Mouse (Mus musculus) CD4-positive helper T cell, adult 2 months (primary cell): ENCODE data around the gene Ccdc141.

Experiments
- DNase-seq: peaks from one replicate; pipeline ENCODE4 v3.0.0-alpha.2; 2012; ENCODE audit warnings: low read depth, missing footprints, low spot score

Ccdc141 gene

DNA sequence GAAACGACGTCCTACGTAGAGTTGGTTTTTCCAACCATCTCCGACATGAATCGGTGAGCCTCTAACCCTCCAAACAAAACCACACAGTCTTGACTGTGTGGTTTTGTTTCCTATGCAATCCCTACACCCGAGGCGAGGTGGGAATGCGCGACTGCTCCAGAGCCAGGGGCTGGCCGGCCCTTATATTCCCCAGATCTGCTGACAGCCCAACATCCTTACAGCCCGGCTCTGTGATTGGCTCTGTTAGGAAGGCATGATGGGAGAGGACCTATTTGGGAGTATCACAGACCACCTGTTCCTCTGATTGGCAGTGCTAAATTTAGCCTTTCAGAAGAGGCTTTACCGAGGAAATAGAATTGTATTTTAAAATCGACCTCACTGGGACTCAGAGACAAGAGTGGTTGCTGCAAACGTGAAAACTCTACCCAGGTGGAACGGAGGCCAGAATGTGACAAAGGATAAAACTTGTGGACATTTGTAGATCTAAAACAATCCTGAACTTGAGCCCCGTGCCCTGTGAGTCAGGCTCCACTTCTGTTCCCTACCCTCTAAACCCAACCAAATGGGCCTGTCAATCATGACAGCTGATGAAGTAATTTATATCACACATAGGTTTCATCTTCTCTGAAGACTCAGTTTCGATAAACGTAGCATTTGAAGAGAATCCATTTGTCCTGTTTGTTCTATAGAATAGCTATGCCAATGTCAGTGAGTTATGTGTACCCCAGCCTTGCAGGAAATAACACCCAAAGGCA is 187.9 kb downstream of the Ccdc141 start, which contains the start of gene Ttn:
TSS of gene Ttn (minus strand) at position 157 of the 755 bp plus-strand sequence.
- no peak for DNase-seq

DNA sequence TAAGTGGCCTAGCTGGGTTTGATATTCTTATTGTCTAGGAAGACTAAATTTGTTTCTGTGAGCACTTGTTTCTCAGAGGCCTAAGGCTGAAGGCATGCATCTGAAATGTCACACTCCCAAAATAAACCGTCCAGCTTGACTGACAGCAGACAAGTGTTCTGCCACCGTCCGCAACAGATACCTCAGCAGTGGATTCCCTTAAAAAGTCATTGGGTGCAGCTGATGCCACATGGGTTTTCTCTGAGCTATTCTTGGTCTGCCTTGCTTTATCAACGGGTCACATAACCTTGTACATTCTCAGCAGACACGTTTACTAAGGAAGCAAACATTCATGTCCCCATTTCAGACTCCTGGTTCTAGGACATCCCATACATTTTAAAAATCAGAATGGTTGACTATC is 188.7 kb downstream of the Ccdc141 start:
- DNase-seq = no peak

DNA sequence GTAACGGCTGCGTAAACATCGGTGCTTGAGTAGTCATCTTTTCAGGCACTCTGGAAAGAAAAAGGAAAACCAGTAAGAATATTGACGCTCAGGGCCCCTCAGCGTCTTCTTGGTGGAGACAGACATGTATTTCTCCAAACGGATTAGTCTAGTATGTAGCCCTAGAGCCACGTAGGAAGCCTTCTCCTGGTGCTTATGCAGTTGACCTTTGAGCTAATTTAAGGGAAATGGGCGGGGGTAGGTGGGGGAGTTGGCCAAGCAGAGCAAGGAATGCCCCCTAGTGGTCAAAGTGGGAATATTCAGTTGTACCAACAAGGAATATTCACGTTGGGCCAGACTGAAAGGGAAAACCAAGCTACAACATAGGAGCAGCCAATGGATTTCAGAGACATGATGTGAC is 190.3 kb downstream of the Ccdc141 start:
- DNase-seq = peak; percentile 8

DNA sequence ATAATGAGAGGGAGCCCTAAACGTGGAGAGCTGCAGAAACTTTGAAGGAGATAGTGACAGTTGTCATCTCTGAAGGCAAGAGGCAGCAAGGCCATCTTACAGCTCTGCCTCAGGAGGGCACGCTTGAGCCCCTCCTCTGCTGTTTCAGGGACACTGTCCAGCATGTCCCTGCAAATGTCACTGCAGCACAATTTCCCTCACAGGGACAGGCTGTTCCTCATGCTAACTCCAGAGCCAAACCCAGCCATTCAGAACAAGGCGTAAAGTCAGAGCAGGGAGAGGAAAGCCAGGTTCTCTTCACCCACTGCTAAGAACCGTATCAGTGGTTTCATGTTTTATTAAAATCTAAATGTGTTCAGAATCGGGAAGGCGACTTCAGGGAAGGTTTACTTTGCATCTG is 192.8 kb downstream of the Ccdc141 start:
- DNase-seq = no peak

DNA sequence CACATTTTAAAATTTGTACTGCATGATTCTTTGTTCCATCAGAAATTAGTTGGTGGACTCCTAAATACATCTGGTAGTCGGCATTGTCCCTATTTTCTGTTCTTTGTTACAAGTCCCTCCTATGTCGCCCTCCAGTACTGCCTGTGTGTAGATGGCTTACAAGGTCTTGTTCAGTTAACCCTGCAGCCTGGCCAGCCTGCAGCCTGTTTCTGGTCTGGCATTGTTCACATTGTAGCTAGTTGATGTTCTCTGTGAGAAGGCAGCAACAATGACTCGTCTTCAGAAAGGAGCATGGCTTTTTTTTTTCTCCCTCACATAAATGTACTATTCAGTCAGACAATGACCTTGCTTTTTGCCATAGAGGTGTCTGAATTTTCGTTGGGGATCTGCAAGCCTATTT is 198.4 kb downstream of the Ccdc141 start:
- DNase-seq = no peak

DNA sequence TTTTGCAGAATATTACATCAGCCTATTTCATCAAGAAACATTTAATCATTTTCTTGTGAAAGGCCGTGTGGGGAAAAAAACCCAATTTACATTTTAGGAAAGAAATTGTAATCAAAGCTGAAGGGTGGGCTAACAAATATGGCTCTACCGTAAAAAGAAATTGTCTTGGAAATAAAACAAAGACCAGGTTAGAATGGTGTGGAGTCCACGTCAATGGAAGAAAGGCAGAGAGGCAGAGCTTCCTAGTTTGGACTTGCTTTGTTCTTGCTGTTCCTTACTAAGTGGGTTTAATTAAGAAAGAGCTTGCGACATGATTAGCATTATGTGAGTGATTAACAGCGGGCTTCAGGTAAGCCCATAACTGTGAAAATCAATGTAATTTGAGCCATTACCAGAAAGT is 199.4 kb downstream of the Ccdc141 start:
- DNase-seq = no peak

DNA sequence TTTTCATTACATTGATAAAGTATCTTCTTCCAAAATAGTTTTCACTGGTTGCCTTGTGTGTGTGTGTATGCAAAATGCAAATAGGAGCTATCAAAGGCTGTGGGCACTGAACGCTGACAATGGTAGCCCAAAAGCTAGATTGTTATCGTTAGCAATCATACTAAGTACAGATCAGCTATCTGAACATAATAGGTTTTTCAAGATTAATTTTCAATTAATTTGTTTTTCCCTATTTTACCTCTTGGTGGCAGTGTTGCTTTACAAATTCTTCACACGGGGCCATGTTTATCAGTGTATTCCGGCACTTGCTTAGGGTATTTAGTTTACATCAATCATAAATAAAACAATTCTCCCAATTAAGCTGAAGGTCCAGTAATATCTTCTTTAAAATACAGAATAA is 199.8 kb downstream of the Ccdc141 start:
- DNase-seq = no peak

DNA sequence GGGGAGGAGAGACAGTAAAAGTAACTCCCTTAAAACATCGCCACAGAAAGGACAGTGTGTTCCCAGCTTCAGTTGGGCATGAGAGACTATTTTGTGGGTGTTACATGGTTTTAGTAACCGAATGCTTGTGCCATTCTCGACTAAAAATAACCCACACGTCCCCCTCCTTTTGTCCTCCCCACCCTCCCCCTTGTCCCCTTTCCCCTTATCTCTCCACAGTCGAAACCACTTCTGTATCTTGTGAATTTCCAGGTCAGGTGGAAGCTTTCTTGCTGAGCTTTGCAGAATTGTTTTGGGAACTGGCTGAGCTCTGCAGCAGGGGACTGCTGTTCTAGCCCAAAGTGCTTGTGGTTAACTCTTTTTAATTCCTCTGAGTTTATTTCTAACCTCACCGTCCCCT is 200.2 kb downstream of the Ccdc141 start:
- no peak for DNase-seq

DNA sequence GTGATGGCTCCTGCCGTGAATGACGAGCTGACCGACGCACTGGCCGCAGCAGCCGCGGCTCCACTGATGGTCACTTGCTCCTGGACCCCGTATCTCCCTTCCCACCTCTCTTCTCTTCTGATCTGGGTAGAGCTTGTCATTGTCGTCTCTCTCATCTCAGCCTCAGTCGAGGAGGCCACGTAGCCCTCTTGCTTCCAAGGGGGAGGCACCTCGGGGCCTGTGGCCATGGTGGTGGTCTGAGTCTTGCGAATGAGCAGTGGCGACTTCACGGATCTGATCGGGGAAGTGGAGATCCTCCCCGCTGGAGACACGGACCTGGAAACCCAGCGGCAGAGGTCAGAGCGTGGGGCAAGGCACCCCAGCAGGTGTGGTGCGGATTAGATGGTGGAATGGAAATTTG is 200.8 kb downstream of the Ccdc141 start:
- DNase-seq = no peak

DNA sequence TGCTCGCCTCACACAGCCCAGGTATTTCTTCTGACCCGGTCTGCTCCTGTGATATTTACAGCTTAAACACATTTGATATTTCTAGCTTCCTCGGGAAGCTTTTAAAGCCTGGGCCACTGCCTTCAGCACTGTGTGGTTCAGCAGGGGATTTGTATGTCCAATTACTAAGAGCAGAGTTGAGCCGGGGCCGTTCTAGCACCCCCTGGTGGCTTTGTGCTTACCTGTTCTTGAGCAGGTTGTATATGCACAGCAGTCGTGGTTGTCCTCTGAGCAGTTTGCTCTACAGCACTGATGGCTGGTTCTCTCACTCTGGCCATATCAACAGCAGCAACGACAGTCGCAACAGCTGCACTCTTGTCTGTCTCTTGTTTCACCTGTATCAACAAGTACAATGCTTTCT is 201.5 kb downstream of the Ccdc141 start:
- peak; percentile 11 for DNase-seq

DNA sequence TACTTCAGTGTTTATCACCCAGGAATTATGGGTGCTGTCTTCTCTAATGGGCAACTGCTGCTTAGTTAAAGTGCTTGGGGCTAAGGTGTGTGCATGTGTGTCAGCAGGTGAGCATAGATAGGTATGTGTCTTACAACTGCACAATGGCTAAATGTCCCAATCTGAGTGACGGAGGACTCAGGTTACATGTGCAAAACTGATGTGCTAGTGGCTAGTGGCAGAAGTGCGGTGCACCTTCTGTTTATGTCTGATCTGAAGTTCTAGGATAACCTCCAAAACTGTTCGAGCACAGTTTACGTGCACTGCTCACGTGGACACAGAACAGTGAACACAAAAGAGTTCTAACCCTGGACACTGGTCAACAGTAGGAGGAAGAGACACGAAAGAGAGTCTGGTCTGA is 203.9 kb downstream of the Ccdc141 start:
- DNase-seq = no peak

DNA sequence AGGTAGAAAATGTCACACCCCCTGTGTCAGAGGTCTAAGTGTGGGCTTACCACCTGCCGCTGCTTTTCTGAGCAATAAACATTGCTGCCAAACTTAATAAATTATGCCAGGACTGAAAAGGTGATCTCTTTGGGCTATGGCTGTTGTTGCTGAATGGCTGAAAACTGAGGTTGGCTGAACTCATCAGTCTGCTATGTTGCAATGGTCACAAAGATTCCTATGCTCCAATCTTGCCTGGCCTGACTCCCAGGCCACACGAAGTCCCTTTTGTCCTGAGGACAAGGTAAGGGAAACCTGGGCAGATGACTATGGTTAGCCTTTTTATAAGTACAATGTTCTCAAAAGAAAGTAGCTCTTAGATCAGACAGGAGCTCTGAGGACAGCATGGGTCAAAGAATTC is 204.4 kb downstream of the Ccdc141 start:
- no peak for DNase-seq

DNA sequence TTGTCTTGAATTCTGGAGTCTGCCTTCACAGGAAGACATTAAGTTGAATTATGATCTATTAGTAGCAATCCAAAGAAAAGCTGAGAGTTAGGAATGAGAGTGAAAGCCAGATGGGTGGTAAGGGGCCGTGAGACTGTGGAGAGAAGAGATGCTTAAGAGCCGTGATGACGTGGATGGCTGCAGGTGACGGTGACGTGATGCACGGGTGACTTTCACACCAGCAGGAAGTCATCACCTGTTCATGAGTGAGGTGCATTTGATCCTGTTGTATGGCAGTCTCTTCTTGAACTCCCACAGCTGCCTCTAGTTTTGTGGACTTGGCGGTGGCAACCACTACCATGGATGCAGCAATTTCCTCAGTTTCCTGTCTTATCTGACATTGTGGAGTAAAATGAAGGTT is 204.9 kb downstream of the Ccdc141 start:
- no peak for DNase-seq

DNA sequence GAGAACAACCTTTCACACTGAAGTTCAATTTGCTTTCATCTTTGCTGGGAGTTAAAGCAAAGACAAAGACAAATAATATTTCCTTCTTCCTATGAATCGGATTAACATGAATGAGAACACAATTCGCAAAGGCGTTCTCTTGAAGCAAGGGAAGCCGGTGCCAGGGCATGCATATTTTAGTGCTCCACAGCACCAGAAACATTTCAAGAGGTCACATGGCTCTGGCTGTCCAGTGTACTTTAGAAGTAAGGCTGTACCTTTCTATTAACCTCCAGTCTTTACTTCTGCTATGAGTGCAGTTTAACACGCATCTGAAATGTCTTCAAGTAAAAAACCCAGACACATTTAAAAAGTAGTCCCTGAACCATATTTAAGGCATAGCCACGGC is 208.4 kb downstream of the Ccdc141 start:
- no peak for DNase-seq

DNA sequence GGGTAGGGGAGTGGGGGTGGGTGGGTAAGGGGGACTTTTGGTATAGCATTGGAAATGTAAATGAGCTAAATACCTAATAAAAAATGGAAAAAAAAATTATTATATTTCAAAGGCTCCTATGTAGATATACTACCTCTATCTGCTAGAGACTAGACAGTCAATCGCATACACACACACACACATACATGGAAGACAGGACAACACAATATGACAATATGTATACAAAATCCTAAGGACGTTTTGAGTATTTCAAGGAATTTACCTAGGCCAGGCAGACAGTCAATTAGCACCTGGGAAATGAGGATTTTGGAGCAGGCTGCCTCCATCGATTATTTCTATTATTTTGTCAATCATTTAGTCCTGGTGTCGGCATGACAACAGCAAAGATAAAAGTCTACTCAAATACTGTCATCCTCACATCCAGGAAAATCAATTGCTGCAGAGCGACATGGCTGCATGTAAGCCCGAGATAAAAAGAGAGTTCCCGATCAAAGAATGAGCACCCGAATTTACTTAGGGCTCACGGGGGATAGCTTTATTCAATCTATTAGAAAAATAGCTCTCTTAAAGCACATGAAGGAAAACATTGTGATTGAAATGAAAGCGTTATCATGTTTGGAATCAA is 208.9 kb downstream of the Ccdc141 start:
- DNase-seq = no peak
